Mouse (Mus musculus): ENCODE measurements around the gene Ankrd33b. TPM values are rescaled to one million over a fixed set of nuclear protein-coding genes. Genes with fewer than 3 reads are reported as not detected.

Ankrd33b gene
- total RNA-seq, 2 experiments from 2014 or later, result 9.9 to 14.5 TPM

- intact Hi-C loops (cut with DNase I), result no loop called here
Measured at GRCm38 (mm10) chr15:31344811-31345211, 22.7 kb downstream of the Ankrd33b start.

GRCm38 (mm10) chr15:31343602-31344001, 23.9 kb downstream of the Ankrd33b start:
- no peak for DNase-seq
- intact Hi-C loops (cut with DNase I), result no loop called here

More at GRCm38 (mm10) chr15:31344811-31345211, 22.7 kb downstream of the Ankrd33b start:
- DNase-seq, result no peak

- DNase-seq, result no peak
- intact Hi-C loops (cut with DNase I), result no loop called here
Measured at GRCm38 (mm10) chr15:31342496-31342901, 25.0 kb downstream of the Ankrd33b start.

GRCm38 (mm10) chr15:31342001-31342400, 25.5 kb downstream of the Ankrd33b start:
- intact Hi-C loops (cut with DNase I), result no loop called here
- DNase-seq, result no peak

GRCm38 (mm10) chr15:31338656-31339291, 28.8 kb downstream of the Ankrd33b start:
- intact Hi-C loops (cut with DNase I), result no loop called here
- no peak for DNase-seq

- DNase-seq, result no peak
- intact Hi-C loops (cut with DNase I), result no loop called here
Measured at GRCm38 (mm10) chr15:31337983-31338382, 29.5 kb downstream of the Ankrd33b start.

GRCm38 (mm10) chr15:31337192-31337741, 30.3 kb downstream of the Ankrd33b start:
- intact Hi-C loops (cut with DNase I), result no loop called here
- no peak for DNase-seq

GRCm38 (mm10) chr15:31336685-31337084, 30.8 kb downstream of the Ankrd33b start:
- no peak for DNase-seq
- intact Hi-C loops (cut with DNase I), result no loop called here

GRCm38 (mm10) chr15:31334829-31335228, 32.7 kb downstream of the Ankrd33b start:
- intact Hi-C loops (cut with DNase I), result no loop called here
- DNase-seq, result no peak

- intact Hi-C loops (cut with DNase I), result no loop called here
- no peak for DNase-seq
Measured at GRCm38 (mm10) chr15:31332541-31333163, 34.9 kb downstream of the Ankrd33b start.

GRCm38 (mm10) chr15:31331742-31332141, 35.8 kb downstream of the Ankrd33b start:
- intact Hi-C loops (cut with DNase I), result no loop called here
- DNase-seq, result no peak

- intact Hi-C loops (cut with DNase I), result no loop called here
Measured at GRCm38 (mm10) chr15:31328082-31328614, 39.4 kb downstream of the Ankrd33b start.

GRCm38 (mm10) chr15:31325660-31326354, 41.7 kb downstream of the Ankrd33b start:
- intact Hi-C loops (cut with DNase I), result no loop called here
- no peak for DNase-seq

More at GRCm38 (mm10) chr15:31328082-31328614, 39.4 kb downstream of the Ankrd33b start:
- DNase-seq, result no peak

GRCm38 (mm10) chr15:31324551-31324950, 43.0 kb downstream of the Ankrd33b start:
- DNase-seq, result no peak
- intact Hi-C loops (cut with DNase I), result no loop called here

GRCm38 (mm10) chr15:31323684-31324083, 43.8 kb downstream of the Ankrd33b start:
- intact Hi-C loops (cut with DNase I), result no loop called here
- DNase-seq, result no peak

- intact Hi-C loops (cut with DNase I), result no loop called here
- DNase-seq, result no peak
Measured at GRCm38 (mm10) chr15:31320598-31321377, 46.7 kb downstream of the Ankrd33b start.

GRCm38 (mm10) chr15:31319046-31319445, 48.5 kb downstream of the Ankrd33b start:
- DNase-seq, result no peak
- intact Hi-C loops (cut with DNase I), result loop anchor here (2.0 to 5.0 kb wide), 2 partner anchors 124 to 268 kb away; no protein-coding TSS in a partner anchor

GRCm38 (mm10) chr15:31318158-31318955, 49.2 kb downstream of the Ankrd33b start:
- intact Hi-C loops (cut with DNase I), result loop anchor here (2.0 to 5.0 kb wide), 2 partner anchors 124 to 269 kb away; no protein-coding TSS in a partner anchor
- no peak for DNase-seq
